Mouse (Mus musculus): ENCODE results near the gene Rasal1.

Gene Rasal1

DNA sequence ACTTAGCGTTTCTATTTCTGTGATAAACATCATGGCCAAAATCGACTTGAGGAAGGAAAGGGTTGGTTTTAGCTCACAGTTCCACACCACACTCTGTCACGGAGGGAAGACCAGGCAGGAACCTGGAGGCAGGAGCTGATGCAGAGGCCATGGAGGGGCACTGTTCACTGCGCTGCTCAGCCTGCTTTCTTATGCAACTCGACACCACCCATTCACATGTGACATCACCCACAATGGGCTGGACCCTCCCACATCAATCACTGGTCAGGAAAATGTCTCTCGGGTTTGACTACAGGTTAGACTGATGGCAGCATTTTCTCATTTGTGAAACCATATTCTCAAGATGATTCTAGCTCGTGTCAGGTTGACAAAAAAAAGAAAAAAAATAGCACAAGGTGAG, 72.4 kb downstream of the Rasal1 start:
- no peak for DNase-seq (ENCODE audit: low spot score in 2 of 2)

DNA sequence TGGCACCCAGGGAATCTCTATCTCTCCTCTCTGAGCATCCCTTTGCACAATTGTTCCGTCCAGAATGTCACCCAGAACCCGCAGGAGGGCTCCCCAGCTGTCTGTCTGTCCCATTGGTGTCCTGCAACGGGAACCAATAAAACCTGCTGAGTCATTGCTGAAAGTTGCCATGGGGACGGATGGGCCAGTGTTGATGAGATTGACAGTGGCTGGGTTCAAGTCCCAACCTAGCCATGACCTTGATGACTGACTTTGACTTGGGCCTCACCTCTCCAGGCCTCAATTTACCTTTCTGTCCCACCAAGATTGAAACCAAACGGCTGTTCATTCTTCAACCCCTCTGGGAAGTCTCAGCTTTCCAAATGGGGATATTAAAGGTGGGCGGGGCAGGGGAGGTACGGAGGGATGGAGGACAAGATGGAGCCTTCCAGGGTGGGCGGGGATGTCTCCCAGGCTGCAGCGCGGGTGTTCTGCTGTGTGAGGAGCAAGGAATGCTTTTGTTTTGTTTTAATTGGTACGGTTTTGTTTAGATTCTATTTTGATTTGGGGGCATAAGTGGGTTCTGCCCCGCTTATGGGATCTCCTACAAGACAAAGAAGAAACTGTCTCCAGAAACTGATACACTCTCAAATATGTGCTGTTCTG, 77.3 kb downstream of the Rasal1 start:
- DNase-seq (ENCODE audit: low spot score in 2 of 2), result no peak

Data from natural killer cell, adult 2 months (primary cell).